Mouse (Mus musculus): ENCODE measurements around the gene Mitf.
A peak's percentile ranks its signal among the peaks of the same experiment; 100 is the strongest.

Gene Mitf

GRCm38 (mm10) chr6:97806781-97807743 lies at the start of gene Mitf:
Gene Mitf (plus strand): TSS chr6:97807052.
- peak; percentile 61 for DNase-seq (ENCODE audit: extremely low read depth, low read depth, low spot score)

- DNase-seq (ENCODE audit: extremely low read depth, low read depth, low spot score): peak; percentile 83
Observed at GRCm38 (mm10) chr6:97757361-97757760, 49.5 kb upstream of the Mitf start.

- DNase-seq (ENCODE audit: extremely low read depth, low read depth, low spot score): no peak
Observed at GRCm38 (mm10) chr6:97758884-97759283, 48.0 kb upstream of the Mitf start.

- no peak for DNase-seq (ENCODE audit: extremely low read depth, low read depth, low spot score)
Observed at GRCm38 (mm10) chr6:97759301-97759700, 47.6 kb upstream of the Mitf start.

- DNase-seq (ENCODE audit: extremely low read depth, low read depth, low spot score): no peak
Observed at GRCm38 (mm10) chr6:97761326-97761725, 45.5 kb upstream of the Mitf start.

- DNase-seq (ENCODE audit: extremely low read depth, low read depth, low spot score): no peak
Observed at GRCm38 (mm10) chr6:97763970-97764369, 42.9 kb upstream of the Mitf start.

GRCm38 (mm10) chr6:97767836-97768235 lies 39.0 kb upstream of the Mitf start:
- DNase-seq (ENCODE audit: extremely low read depth, low read depth, low spot score): no peak

GRCm38 (mm10) chr6:97769549-97769948 lies 37.3 kb upstream of the Mitf start:
- no peak for DNase-seq (ENCODE audit: extremely low read depth, low read depth, low spot score)

- no peak for DNase-seq (ENCODE audit: extremely low read depth, low read depth, low spot score)
Observed at GRCm38 (mm10) chr6:97781316-97781715, 25.5 kb upstream of the Mitf start.

- DNase-seq (ENCODE audit: extremely low read depth, low read depth, low spot score): no peak
Observed at GRCm38 (mm10) chr6:97782291-97782690, 24.6 kb upstream of the Mitf start.

GRCm38 (mm10) chr6:97786871-97787270 lies 20.0 kb upstream of the Mitf start:
- DNase-seq (ENCODE audit: extremely low read depth, low read depth, low spot score): no peak

- no peak for DNase-seq (ENCODE audit: extremely low read depth, low read depth, low spot score)
Observed at GRCm38 (mm10) chr6:97788361-97788974, 18.4 kb upstream of the Mitf start.

GRCm38 (mm10) chr6:97789700-97790099 lies 17.2 kb upstream of the Mitf start:
- DNase-seq (ENCODE audit: extremely low read depth, low read depth, low spot score): no peak

GRCm38 (mm10) chr6:97792104-97792503 lies 14.7 kb upstream of the Mitf start:
- no peak for DNase-seq (ENCODE audit: extremely low read depth, low read depth, low spot score)

- DNase-seq (ENCODE audit: extremely low read depth, low read depth, low spot score): no peak
Observed at GRCm38 (mm10) chr6:97795175-97795574, 11.7 kb upstream of the Mitf start.

- DNase-seq (ENCODE audit: extremely low read depth, low read depth, low spot score): no peak
Observed at GRCm38 (mm10) chr6:97800615-97801014, 6.2 kb upstream of the Mitf start.

GRCm38 (mm10) chr6:97806051-97806450 lies 801 bp upstream of the Mitf start:
- no peak for DNase-seq (ENCODE audit: extremely low read depth, low read depth, low spot score)

GRCm38 (mm10) chr6:97814191-97814590 lies 7.3 kb downstream of the Mitf start:
- no peak for DNase-seq (ENCODE audit: extremely low read depth, low read depth, low spot score)

- no peak for DNase-seq (ENCODE audit: extremely low read depth, low read depth, low spot score)
Observed at GRCm38 (mm10) chr6:97815723-97816122, 8.9 kb downstream of the Mitf start.

- no peak for DNase-seq (ENCODE audit: extremely low read depth, low read depth, low spot score)
Observed at GRCm38 (mm10) chr6:97816806-97817205, 10.0 kb downstream of the Mitf start.

GRCm38 (mm10) chr6:97818128-97818527 lies 11.3 kb downstream of the Mitf start:
- DNase-seq (ENCODE audit: extremely low read depth, low read depth, low spot score): no peak

GRCm38 (mm10) chr6:97818948-97819347 lies 12.1 kb downstream of the Mitf start:
- DNase-seq (ENCODE audit: extremely low read depth, low read depth, low spot score): no peak
